Mouse (Mus musculus) embryonic fibroblast, embryonic 13.5 days (primary cell): ENCODE results near the gene Pspc1.

Experiments
- CTCF ChIP-seq: IDR thresholded peaks from 2 replicates; pipeline ENCODE4 v1.5.1; 2011; ENCODE audit warnings: mild to moderate bottlenecking, control low read depth, low read length, moderate library complexity, borderline replicate concordance; ENCODE audit not compliant: insufficient read depth
- POLR2A ChIP-seq: IDR thresholded peaks from 2 replicates; pipeline ENCODE4 v1.6.1; 2011; ENCODE audit warnings: low read depth, mild to moderate bottlenecking, control low read depth, low read length, moderate library complexity

GRCm38 (mm10) chr14:56685426-56685825 is 92.7 kb downstream of the Pspc1 start:
- no peak for TF ChIP-seq CTCF
- TF ChIP-seq POLR2A: no peak
